Mouse (Mus musculus): Measurements from ENCODE around the gene Kpna7. TPM values are rescaled to one million over a fixed set of nuclear protein-coding genes. Genes with fewer than 3 reads are reported as not detected.

Kpna7 gene
- polyA plus RNA-seq, 1 experiment from 2014 or later, result not detected

DNA sequence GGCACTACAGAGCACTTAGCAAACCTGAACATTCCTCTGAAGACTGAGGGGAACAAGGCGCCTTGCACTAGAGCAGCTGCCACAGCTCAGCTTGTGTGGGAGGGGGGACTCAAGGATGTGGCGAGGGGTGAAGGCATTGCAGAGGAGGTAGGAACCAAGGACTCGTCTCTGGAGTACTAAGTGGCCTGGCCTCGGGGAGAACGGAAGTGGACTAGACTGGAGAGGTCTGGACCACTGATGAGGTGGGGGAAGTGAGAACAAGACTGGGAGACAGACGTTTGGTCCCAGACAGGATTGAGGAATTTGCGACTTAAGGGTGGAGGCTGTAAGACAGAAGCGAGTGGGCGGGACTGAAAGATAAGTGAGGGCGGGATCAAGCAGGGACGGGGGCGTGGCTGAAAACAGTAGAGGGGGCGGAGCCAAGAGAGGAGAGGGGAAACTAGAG is 120.0 kb downstream of the Kpna7 start:
- H3K4me3 ChIP-seq (ENCODE audit: low read depth, low read length), result peak overlapping the region; percentile 13
- H3K36me3 ChIP-seq (ENCODE audit: control insufficient read depth, insufficient read depth, low read length), result no peaks in the 10 kb centered on the region
- no peak overlapping the region for H3K9ac ChIP-seq (replicated peaks; ENCODE audit: low read depth, low read length)
- H3K4me1 ChIP-seq (ENCODE audit: control insufficient read depth, insufficient read depth, low read length), result peaks cover 32% of the 10 kb centered on the region
- no peaks in the 10 kb centered on the region for H3K27me3 ChIP-seq (ENCODE audit: control insufficient read depth, insufficient read depth, low read length)
- ATAC-seq (ENCODE audit: insufficient number of reproducible peaks, insufficient read depth, low FRiP score, low read depth), result peak; percentile 20
- WGBS, result 1% methylated on average over 13 of the region's 13 CpGs
- H3K27ac ChIP-seq (ENCODE audit: low read length), result peak overlapping the region; percentile 92
- H3K9me3 ChIP-seq (ENCODE audit: control insufficient read depth, low read depth, low read length), result no peaks in the 10 kb centered on the region
- H3K4me2 ChIP-seq (replicated peaks; ENCODE audit: low read depth, low read length), result peak overlapping the region; percentile 73

DNA sequence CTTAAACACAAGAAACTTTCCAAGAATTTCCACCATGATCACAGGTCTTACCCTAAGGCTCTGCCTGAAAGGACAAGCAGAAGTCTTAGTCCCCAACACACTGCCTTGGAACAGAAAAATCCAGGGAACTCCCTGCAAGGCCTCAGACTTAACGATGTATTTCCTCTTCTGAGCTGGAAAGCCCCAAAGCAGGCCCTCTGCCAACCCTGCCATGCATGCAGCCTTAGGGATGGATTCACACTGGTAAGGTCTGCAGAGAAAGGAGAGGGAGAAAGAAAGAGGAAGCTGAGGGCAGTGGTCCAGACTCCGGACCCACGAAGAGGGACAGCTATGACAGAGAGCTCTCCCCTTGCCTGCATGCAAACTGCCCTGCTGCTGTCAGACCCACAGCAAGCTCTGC is 120.4 kb downstream of the Kpna7 start:
- peaks cover 36% of the 10 kb centered on the region for H3K4me1 ChIP-seq (ENCODE audit: control insufficient read depth, insufficient read depth, low read length)
- H3K27me3 ChIP-seq (ENCODE audit: control insufficient read depth, insufficient read depth, low read length), result no peaks in the 10 kb centered on the region
- no peaks in the 10 kb centered on the region for H3K36me3 ChIP-seq (ENCODE audit: control insufficient read depth, insufficient read depth, low read length)
- H3K4me3 ChIP-seq (ENCODE audit: low read depth, low read length), result peak overlapping the region; percentile 13
- no peak overlapping the region for H3K9ac ChIP-seq (replicated peaks; ENCODE audit: low read depth, low read length)
- peak overlapping the region; percentile 73 for H3K4me2 ChIP-seq (replicated peaks; ENCODE audit: low read depth, low read length)
- WGBS, result 16% methylated on average over 3 of the region's 3 CpGs
- H3K9me3 ChIP-seq (ENCODE audit: control insufficient read depth, low read depth, low read length), result no peaks in the 10 kb centered on the region
- ATAC-seq (ENCODE audit: insufficient number of reproducible peaks, insufficient read depth, low FRiP score, low read depth), result no peak
- peak overlapping the region; percentile 79 for H3K27ac ChIP-seq (ENCODE audit: low read length)

GRCm38 (mm10) chr5:144958271-144958670 is 125.6 kb downstream of the Kpna7 start:
- Histone ChIP-seq H3K9ac (replicated peaks; ENCODE audit: low read depth, low read length) (no peak overlapping the region), H3K27me3 (ENCODE audit: control insufficient read depth, insufficient read depth, low read length) (no peaks in the 10 kb centered on the region), H3K4me2 (replicated peaks; ENCODE audit: low read depth, low read length) (no peak overlapping the region), H3K4me1 (ENCODE audit: control insufficient read depth, insufficient read depth, low read length) (peaks cover 34% of the 10 kb centered on the region), H3K27ac (ENCODE audit: low read length) (no peak overlapping the region), H3K4me3 (ENCODE audit: low read depth, low read length) (no peak overlapping the region), H3K9me3 (ENCODE audit: control insufficient read depth, low read depth, low read length) (no peaks in the 10 kb centered on the region), H3K36me3 (ENCODE audit: control insufficient read depth, insufficient read depth, low read length) (no peaks in the 10 kb centered on the region)
- WGBS, result 64% methylated on average over 9 of the region's 9 CpGs
- no peak for ATAC-seq (ENCODE audit: insufficient number of reproducible peaks, insufficient read depth, low FRiP score, low read depth)

GRCm38 (mm10) chr5:144954432-144954831 is 129.4 kb downstream of the Kpna7 start:
- Histone ChIP-seq H3K27ac (ENCODE audit: low read length) (no peak overlapping the region), H3K4me2 (replicated peaks; ENCODE audit: low read depth, low read length) (no peak overlapping the region), H3K9me3 (ENCODE audit: control insufficient read depth, low read depth, low read length) (no peaks in the 10 kb centered on the region), H3K27me3 (ENCODE audit: control insufficient read depth, insufficient read depth, low read length) (no peaks in the 10 kb centered on the region), H3K36me3 (ENCODE audit: control insufficient read depth, insufficient read depth, low read length) (no peaks in the 10 kb centered on the region), H3K9ac (replicated peaks; ENCODE audit: low read depth, low read length) (no peak overlapping the region), H3K4me3 (ENCODE audit: low read depth, low read length) (no peak overlapping the region), H3K4me1 (ENCODE audit: control insufficient read depth, insufficient read depth, low read length) (peaks cover 28% of the 10 kb centered on the region)
- 73% methylated on average over 7 of the region's 7 CpGs for WGBS
- 0 out of 2 replicates have a peak, but pooled peaks have one; percentile 7 for ATAC-seq (ENCODE audit: insufficient number of reproducible peaks, insufficient read depth, low FRiP score, low read depth)

- WGBS, result 76% methylated on average over 2 of the region's 2 CpGs
- Histone ChIP-seq H3K4me3 (ENCODE audit: low read depth, low read length) (no peak overlapping the region), H3K4me2 (replicated peaks; ENCODE audit: low read depth, low read length) (no peak overlapping the region), H3K4me1 (ENCODE audit: control insufficient read depth, insufficient read depth, low read length) (peaks cover 26% of the 10 kb centered on the region), H3K9ac (replicated peaks; ENCODE audit: low read depth, low read length) (no peak overlapping the region), H3K27ac (ENCODE audit: low read length) (no peak overlapping the region), H3K27me3 (ENCODE audit: control insufficient read depth, insufficient read depth, low read length) (no peaks in the 10 kb centered on the region), H3K36me3 (ENCODE audit: control insufficient read depth, insufficient read depth, low read length) (no peaks in the 10 kb centered on the region), H3K9me3 (ENCODE audit: control insufficient read depth, low read depth, low read length) (no peaks in the 10 kb centered on the region)
- no peak for ATAC-seq (ENCODE audit: insufficient number of reproducible peaks, insufficient read depth, low FRiP score, low read depth)
Measured at GRCm38 (mm10) chr5:144952592-144952991, 131.2 kb downstream of the Kpna7 start.

- H3K9me3 ChIP-seq (ENCODE audit: control insufficient read depth, low read depth, low read length), result no peaks in the 10 kb centered on the region
- H3K27me3 ChIP-seq (ENCODE audit: control insufficient read depth, insufficient read depth, low read length), result no peaks in the 10 kb centered on the region
- no peak for ATAC-seq (ENCODE audit: insufficient number of reproducible peaks, insufficient read depth, low FRiP score, low read depth)
- H3K36me3 ChIP-seq (ENCODE audit: control insufficient read depth, insufficient read depth, low read length), result no peaks in the 10 kb centered on the region
- no peak overlapping the region for H3K9ac ChIP-seq (replicated peaks; ENCODE audit: low read depth, low read length)
- 87% methylated on average over 5 of the region's 5 CpGs for WGBS
- H3K4me1 ChIP-seq (ENCODE audit: control insufficient read depth, insufficient read depth, low read length), result peaks cover 26% of the 10 kb centered on the region
- no peak overlapping the region for H3K27ac ChIP-seq (ENCODE audit: low read length)
- no peak overlapping the region for H3K4me3 ChIP-seq (ENCODE audit: low read depth, low read length)
- H3K4me2 ChIP-seq (replicated peaks; ENCODE audit: low read depth, low read length), result no peak overlapping the region
Measured at GRCm38 (mm10) chr5:144950428-144951051, 133.3 kb downstream of the Kpna7 start.

- H3K9ac ChIP-seq (replicated peaks; ENCODE audit: low read depth, low read length), result no peak overlapping the region
- H3K4me2 ChIP-seq (replicated peaks; ENCODE audit: low read depth, low read length), result no peak overlapping the region
- no peak overlapping the region for H3K4me3 ChIP-seq (ENCODE audit: low read depth, low read length)
- WGBS, result 77% methylated on average over 4 of the region's 4 CpGs
- H3K27ac ChIP-seq (ENCODE audit: low read length), result no peak overlapping the region
- H3K27me3 ChIP-seq (ENCODE audit: control insufficient read depth, insufficient read depth, low read length), result no peaks in the 10 kb centered on the region
- ATAC-seq (ENCODE audit: insufficient number of reproducible peaks, insufficient read depth, low FRiP score, low read depth), result no peak
- no peaks in the 10 kb centered on the region for H3K36me3 ChIP-seq (ENCODE audit: control insufficient read depth, insufficient read depth, low read length)
- no peaks in the 10 kb centered on the region for H3K9me3 ChIP-seq (ENCODE audit: control insufficient read depth, low read depth, low read length)
- peaks cover 26% of the 10 kb centered on the region for H3K4me1 ChIP-seq (ENCODE audit: control insufficient read depth, insufficient read depth, low read length)
Measured at GRCm38 (mm10) chr5:144949856-144950255, 134.0 kb downstream of the Kpna7 start.

- Histone ChIP-seq H3K27me3 (ENCODE audit: control insufficient read depth, insufficient read depth, low read length) (no peaks in the 10 kb centered on the region), H3K4me1 (ENCODE audit: control insufficient read depth, insufficient read depth, low read length) (peaks cover 20% of the 10 kb centered on the region), H3K9me3 (ENCODE audit: control insufficient read depth, low read depth, low read length) (no peaks in the 10 kb centered on the region), H3K27ac (ENCODE audit: low read length) (peak overlapping the region; percentile 46; the same call in 1 of the 2 replicates), H3K4me2 (replicated peaks; ENCODE audit: low read depth, low read length) (no peak overlapping the region), H3K36me3 (ENCODE audit: control insufficient read depth, insufficient read depth, low read length) (no peaks in the 10 kb centered on the region), H3K4me3 (ENCODE audit: low read depth, low read length) (no peak overlapping the region), H3K9ac (replicated peaks; ENCODE audit: low read depth, low read length) (no peak overlapping the region)
- peak; percentile 59; the same call in 1 of the 2 replicates for ATAC-seq (ENCODE audit: insufficient number of reproducible peaks, insufficient read depth, low FRiP score, low read depth)
- WGBS, result 16% methylated on average over 11 of the region's 11 CpGs
Measured at GRCm38 (mm10) chr5:144948422-144948821, 135.4 kb downstream of the Kpna7 start.

DNA sequence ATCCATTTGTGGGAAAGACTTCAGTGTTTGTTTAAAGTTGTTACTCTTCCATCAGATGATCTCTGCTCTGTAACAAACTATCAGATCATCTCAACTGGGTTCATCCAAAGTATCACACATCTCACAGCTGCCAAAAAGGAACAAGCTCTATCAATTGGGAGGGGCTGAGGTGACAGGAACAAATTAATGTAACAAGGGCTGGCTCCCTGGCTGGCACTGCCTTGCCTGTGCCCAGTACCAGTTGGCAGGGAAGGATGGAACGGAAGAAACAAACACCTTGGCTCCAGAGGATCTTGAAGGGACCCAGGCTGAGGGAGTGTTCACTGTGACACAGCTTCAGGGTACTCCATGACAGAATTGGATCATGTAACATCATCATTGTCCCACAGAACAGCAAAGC is 135.8 kb downstream of the Kpna7 start:
- H3K4me2 ChIP-seq (replicated peaks; ENCODE audit: low read depth, low read length), result no peak overlapping the region

More for the DNA sequence above, 135.8 kb downstream of the Kpna7 start:
- no peaks in the 10 kb centered on the region for H3K36me3 ChIP-seq (ENCODE audit: control insufficient read depth, insufficient read depth, low read length)
- peak overlapping the region; percentile 46; the same call in 1 of the 2 replicates for H3K27ac ChIP-seq (ENCODE audit: low read length)
- no peaks in the 10 kb centered on the region for H3K9me3 ChIP-seq (ENCODE audit: control insufficient read depth, low read depth, low read length)
- WGBS, result 49% methylated on average over 1 of the region's 1 CpGs
- no peaks in the 10 kb centered on the region for H3K27me3 ChIP-seq (ENCODE audit: control insufficient read depth, insufficient read depth, low read length)
- H3K4me1 ChIP-seq (ENCODE audit: control insufficient read depth, insufficient read depth, low read length), result peaks cover 18% of the 10 kb centered on the region
- H3K9ac ChIP-seq (replicated peaks; ENCODE audit: low read depth, low read length), result no peak overlapping the region
- no peak for ATAC-seq (ENCODE audit: insufficient number of reproducible peaks, insufficient read depth, low FRiP score, low read depth)
- no peak overlapping the region for H3K4me3 ChIP-seq (ENCODE audit: low read depth, low read length)

Measured in stomach, embryonic 14.5 days (tissue).